Mouse (Mus musculus) midbrain, embryonic 15.5 days (tissue): ENCODE data around the gene Nes. TPM values are rescaled to one million over a fixed set of nuclear protein-coding genes. Genes with fewer than 3 reads are reported as not detected.

Experiments
- ATAC-seq: fragments of 200-750 bp; cut with Nextera tagmentation; replicated peaks from 2 replicates; pipeline ENCODE4 v1.8.0; 2017; ENCODE audit warnings: moderate TSS enrichment
- H3K27ac ChIP-seq: fragments of 300-500 bp; sonication (generic); 2 replicates; pipeline ENCODE4 v1.5.1; 2015; ENCODE audit warnings: mild to moderate bottlenecking, inconsistent platforms
- H3K27me3 ChIP-seq: fragments of 300-500 bp; sonication (generic); replicated peaks from 2 replicates; pipeline ENCODE4 v1.6.1; 2015; ENCODE audit warnings: inconsistent platforms
- H3K36me3 ChIP-seq: fragments of 300-500 bp; sonication (generic); replicated peaks from 2 replicates; pipeline ENCODE4 v1.6.1; 2015; ENCODE audit warnings: inconsistent platforms
- H3K4me1 ChIP-seq: fragments of 300-500 bp; sonication (generic); 2 replicates; pipeline ENCODE4 v1.6.1; 2015; ENCODE audit warnings: inconsistent platforms
- H3K4me2 ChIP-seq: fragments of 300-500 bp; sonication (generic); 2 replicates; pipeline ENCODE4 v1.6.1; 2015; ENCODE audit warnings: inconsistent platforms, mild to moderate bottlenecking, moderate library complexity
- H3K4me3 ChIP-seq: fragments of 300-500 bp; sonication (generic); 2 replicates; pipeline ENCODE4 v1.5.1; 2015; ENCODE audit warnings: mild to moderate bottlenecking, inconsistent platforms
- H3K9ac ChIP-seq: fragments of 300-500 bp; sonication (generic); 2 replicates; pipeline ENCODE4 v1.6.1; 2015; ENCODE audit warnings: mild to moderate bottlenecking, inconsistent platforms
- H3K9me3 ChIP-seq: fragments of 300-500 bp; sonication (generic); 2 replicates; pipeline ENCODE4 v1.6.1; 2016; ENCODE audit warnings: inconsistent platforms
- WGBS: fragments of 180-500 bp; shearing (Covaris S2); methylation state at CpG from one replicate; pipeline ENCODE4 v1.1.7; 2015; ENCODE audit warnings: mixed read lengths; 5-methylcytosine and 5-hydroxymethylcytosine counted together
- polyA plus RNA-seq: library from polyadenylated mRNA; unstranded; fragments of >200 nt; fragmentation: Nextera tagmentation; extraction: Ambion mirVana; gene quantifications from 2 replicates; pipeline ENCODE4 v1.2.1, GENCODE M21; 2015

Nes gene
- 33.0 and 40.7 TPM in 2 replicates for polyA plus RNA-seq

DNA sequence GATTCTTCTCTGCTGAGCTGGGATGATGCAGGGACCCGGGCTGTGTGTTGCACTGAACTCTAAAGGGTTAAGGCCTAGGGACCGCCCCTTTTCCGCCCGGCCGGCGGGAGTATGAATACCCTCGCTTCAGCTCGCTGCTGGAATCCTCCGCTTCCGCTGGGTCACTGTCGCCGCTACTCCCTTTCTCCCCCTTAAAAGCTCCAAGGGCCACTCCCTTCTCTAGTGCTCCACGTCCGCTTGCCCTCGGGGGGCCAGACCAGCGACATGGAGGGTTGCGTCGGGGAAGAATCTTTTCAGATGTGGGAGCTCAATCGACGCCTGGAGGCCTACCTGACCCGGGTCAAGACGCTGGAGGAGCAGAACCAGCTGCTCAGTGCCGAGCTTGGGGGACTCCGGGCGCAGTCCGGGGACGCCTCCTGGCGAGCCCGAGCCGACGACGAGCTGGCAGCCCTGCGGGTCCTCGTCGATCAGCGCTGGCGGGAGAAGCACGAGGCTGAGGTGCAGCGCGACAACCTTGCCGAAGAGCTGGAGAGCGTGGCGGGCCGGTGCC is at the start of gene Nes:
Nes (plus strand) TSS at position 140 of the 550 bp plus-strand sequence.
- Histone ChIP-seq H3K27ac (peak within 1 kb of the TSS; percentile 66), H3K9ac (peak within 1 kb of the TSS; percentile 52), H3K9me3 (no peaks in the 10 kb centered on the region), H3K4me2 (peak within 1 kb of the TSS; percentile 93), H3K27me3 (0 out of 2 replicates have a peak, but pooled peaks cover 4% of the 10 kb centered on the region), H3K4me1 (peaks cover 46% of the 10 kb centered on the region), H3K4me3 (peak within 1 kb of the TSS; percentile 51), H3K36me3 (no peaks in the 10 kb centered on the region)
- peak; percentile 75 for ATAC-seq
- under 1% methylated on average over 44 of the region's 44 CpGs for WGBS

DNA sequence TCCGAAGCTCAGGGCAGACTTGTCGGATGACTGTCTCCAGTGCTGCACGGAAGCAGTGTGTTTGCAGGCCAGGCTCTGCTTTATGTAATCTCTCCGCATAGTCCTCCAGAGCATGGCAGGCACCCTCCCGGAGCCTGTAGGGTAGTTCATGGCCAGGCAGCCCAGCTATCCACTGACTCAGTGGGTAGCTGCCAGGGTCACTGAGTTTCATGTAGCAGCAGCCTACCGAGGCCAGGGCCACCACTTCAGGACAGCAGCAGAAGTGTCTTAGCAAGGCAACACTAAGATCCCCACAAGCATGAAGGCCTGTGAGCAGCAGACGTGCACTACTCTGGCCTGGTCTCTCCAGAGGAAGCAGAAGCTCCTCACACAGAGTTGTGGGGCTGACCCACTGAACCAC is 45.9 kb upstream of the Nes start:
- Histone ChIP-seq H3K9ac (no peak overlapping the region), H3K9me3 (no peaks in the 10 kb centered on the region), H3K27me3 (no peaks in the 10 kb centered on the region), H3K4me1 (peaks cover 18% of the 10 kb centered on the region), H3K4me3 (no peak overlapping the region), H3K4me2 (no peak overlapping the region), H3K36me3 (peaks cover 37% of the 10 kb centered on the region; the same call in 1 of the 2 replicates), H3K27ac (no peak overlapping the region)
- WGBS, result 93% methylated on average over 7 of the region's 7 CpGs
- no peak for ATAC-seq

DNA sequence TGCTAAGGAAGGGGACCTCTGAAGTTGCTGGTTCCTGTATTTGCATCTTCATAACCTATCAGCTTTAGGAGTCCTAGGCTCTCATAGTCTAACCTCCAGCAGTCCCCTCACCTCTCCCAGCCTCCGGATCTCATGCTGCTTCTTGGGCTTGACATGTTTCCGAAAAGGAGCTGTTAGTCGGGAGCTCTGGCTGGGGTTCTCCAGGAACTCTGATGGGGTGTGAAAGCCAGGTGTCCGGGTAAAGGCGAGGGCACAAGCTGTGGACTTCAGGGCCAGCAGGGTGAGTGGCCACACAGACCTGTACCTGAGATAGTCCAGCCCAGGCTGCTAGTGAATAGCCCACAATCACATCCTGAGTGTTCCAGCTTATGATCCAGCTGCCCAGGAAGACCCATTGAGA is 43.4 kb upstream of the Nes start:
- H3K4me2 ChIP-seq, result no peak overlapping the region
- no peak overlapping the region for H3K27ac ChIP-seq
- ATAC-seq, result no peak
- no peaks in the 10 kb centered on the region for H3K9me3 ChIP-seq
- peaks cover 33% of the 10 kb centered on the region; the same call in 1 of the 2 replicates for H3K36me3 ChIP-seq
- WGBS, result 85% methylated on average over 5 of the region's 5 CpGs
- H3K27me3 ChIP-seq, result no peaks in the 10 kb centered on the region
- H3K4me1 ChIP-seq, result peaks cover 25% of the 10 kb centered on the region
- no peak overlapping the region for H3K9ac ChIP-seq
- H3K4me3 ChIP-seq, result no peak overlapping the region

DNA sequence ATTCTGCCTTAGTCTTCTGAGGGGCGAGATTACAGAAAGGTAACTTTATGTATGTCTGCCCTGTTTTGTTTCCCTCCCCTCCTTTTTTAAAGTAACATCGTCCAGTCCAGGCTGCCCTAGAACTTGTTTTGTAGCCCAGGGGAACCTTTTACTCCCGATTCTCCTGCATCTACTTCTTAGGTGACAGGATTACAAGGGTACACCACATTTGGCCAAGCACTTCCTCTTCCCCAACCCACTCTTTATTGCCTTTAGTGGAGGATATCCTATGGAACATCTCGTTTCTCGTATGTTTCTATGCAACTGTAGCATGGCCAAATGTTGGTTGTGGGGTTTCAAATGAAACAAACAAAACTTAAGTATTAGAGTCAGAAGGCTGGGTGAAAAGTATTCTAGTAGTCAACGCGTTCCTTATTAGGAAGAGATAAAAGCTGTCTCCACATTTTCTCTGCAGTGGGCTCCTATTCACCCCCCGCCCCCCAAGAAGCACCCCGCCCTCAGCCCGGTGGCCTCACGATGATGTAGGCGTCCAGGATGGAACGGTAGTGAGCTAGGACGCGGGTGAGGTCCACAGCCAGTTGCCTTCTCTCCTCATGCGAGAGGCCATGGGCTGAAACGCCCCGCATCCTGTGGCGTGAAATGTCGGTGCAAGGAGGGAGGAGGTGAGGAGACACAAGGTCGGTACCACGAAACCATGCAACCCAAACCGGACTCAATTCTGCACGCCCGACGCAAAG is 41.4 kb upstream of the Nes start:
- H3K4me2 ChIP-seq, result peak overlapping the region; percentile 77
- H3K9me3 ChIP-seq, result no peaks in the 10 kb centered on the region
- H3K4me1 ChIP-seq, result peaks cover 39% of the 10 kb centered on the region
- peak overlapping the region; percentile 88 for H3K4me3 ChIP-seq
- peak overlapping the region; percentile 82 for H3K9ac ChIP-seq
- H3K27me3 ChIP-seq, result no peaks in the 10 kb centered on the region
- 7% methylated on average over 26 of the region's 26 CpGs for WGBS
- peaks cover 14% of the 10 kb centered on the region; the same call in 1 of the 2 replicates for H3K36me3 ChIP-seq
- H3K27ac ChIP-seq, result peak overlapping the region; percentile 92
- peak; percentile 73 for ATAC-seq

DNA sequence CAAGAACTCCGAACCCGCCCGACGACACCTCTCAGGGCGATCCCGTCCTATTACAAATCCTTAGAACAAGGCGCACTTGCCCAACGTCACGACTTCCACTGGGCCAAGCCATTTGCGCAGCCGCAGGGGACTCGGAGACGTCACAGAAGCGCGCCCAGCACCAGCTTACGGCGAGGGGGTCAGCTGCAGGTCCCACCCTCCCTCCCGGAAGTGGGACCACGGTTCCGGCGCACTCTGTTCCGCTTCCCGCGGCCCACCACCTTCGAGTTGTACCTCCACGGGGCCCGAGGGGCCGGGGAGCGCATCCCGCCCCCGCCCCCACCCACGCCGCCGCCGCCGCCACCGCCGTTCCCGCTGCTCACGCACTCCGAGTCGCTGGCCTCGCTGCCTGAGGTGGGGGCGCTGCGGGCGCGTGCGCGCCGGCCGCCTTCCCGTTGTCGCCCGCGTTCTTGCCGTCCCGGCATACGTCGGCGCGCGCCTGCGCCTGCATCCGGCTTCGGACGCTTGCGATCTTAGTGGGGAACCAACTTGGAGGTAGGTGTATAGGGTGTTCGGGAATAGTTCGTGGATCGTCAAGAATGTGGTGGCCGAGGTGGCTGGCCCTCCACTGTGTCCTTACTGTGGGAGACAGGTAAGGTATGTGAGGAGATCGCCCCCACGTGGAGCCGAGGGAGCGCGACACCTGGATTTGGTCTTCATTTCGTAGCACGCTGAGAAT is 40.6 kb upstream of the Nes start, which contains the start of the genes Isg20l2 and Rrnad1:
Isg20l2 (plus strand) TSS at position 237 of the 718 bp plus-strand sequence.
Rrnad1 (minus strand) TSS at position 640 of the 718 bp plus-strand sequence.
- Histone ChIP-seq H3K9ac (peak within 1 kb of the TSS; percentile 82), H3K36me3 (0 out of 2 replicates have a peak, but pooled peaks cover 7% of the 10 kb centered on the region), H3K27me3 (no peaks in the 10 kb centered on the region), H3K9me3 (no peaks in the 10 kb centered on the region), H3K4me3 (peak within 1 kb of the TSS; percentile 88), H3K4me1 (peaks cover 46% of the 10 kb centered on the region), H3K27ac (peak within 1 kb of the TSS; percentile 92), H3K4me2 (peak within 1 kb of the TSS; percentile 77)
- under 1% methylated on average over 61 of the region's 78 CpGs for WGBS
- ATAC-seq, result peak; percentile 97

DNA sequence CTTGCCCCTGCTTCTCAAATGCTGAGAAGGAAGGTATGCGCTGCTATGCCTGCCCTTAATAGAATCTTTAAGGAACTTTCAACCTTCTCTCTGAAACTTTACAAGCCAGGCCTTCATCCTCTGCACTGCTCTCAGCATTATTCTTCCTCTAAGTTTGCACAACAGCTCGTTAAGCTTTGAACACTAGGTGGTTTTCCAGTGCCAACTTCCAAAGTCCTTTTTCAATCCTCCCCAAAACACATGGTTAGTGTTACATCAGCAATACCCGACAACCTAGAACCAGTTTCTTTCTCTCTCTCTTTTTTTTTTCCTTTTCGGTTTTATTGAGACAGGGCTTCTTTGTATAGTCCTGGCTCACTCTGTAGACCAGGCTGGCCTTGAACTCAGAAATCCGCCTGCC is 36.9 kb upstream of the Nes start:
- Histone ChIP-seq H3K36me3 (peaks cover 15% of the 10 kb centered on the region), H3K9me3 (no peaks in the 10 kb centered on the region), H3K4me2 (no peak overlapping the region), H3K4me3 (no peak overlapping the region), H3K27ac (no peak overlapping the region), H3K4me1 (peaks cover 51% of the 10 kb centered on the region), H3K9ac (no peak overlapping the region), H3K27me3 (no peaks in the 10 kb centered on the region)
- 86% methylated on average over 5 of the region's 5 CpGs for WGBS
- ATAC-seq, result no peak

GRCm38 (mm10) chr3:87934501-87934900 is 36.4 kb upstream of the Nes start:
- no peaks in the 10 kb centered on the region for H3K9me3 ChIP-seq
- 60% methylated on average over 4 of the region's 4 CpGs for WGBS
- H3K27me3 ChIP-seq, result no peaks in the 10 kb centered on the region
- ATAC-seq, result no peak
- H3K4me1 ChIP-seq, result peaks cover 47% of the 10 kb centered on the region
- H3K36me3 ChIP-seq, result peaks cover 19% of the 10 kb centered on the region
- H3K9ac ChIP-seq, result no peak overlapping the region
- no peak overlapping the region for H3K27ac ChIP-seq
- no peak overlapping the region for H3K4me2 ChIP-seq
- no peak overlapping the region for H3K4me3 ChIP-seq

GRCm38 (mm10) chr3:87935201-87935600 is 35.7 kb upstream of the Nes start:
- Histone ChIP-seq H3K9me3 (no peaks in the 10 kb centered on the region), H3K27me3 (no peaks in the 10 kb centered on the region), H3K36me3 (peaks cover 26% of the 10 kb centered on the region), H3K4me2 (no peak overlapping the region), H3K4me1 (peaks cover 47% of the 10 kb centered on the region), H3K27ac (no peak overlapping the region), H3K9ac (no peak overlapping the region), H3K4me3 (no peak overlapping the region)
- 83% methylated on average over 4 of the region's 4 CpGs for WGBS
- ATAC-seq, result no peak

DNA sequence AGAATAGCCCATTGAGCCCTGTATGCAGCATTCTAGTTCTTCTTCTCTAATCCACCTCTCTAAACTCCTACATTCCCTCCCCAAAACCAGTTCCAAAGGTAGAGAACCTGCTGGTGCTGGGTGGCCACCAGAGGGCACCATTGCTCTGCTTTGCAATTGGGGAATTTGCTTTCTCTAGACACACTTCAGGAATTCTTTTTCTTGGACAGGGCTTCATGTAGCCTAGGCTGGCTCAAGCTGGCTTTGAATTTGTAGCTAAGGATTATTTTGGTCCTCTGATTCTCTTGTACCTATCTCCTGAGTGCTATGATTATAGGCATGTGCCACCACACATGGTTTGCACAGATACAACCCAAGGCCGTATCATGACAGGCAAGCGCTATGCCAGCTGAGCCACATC is 35.1 kb upstream of the Nes start:
- Histone ChIP-seq H3K9me3 (no peaks in the 10 kb centered on the region), H3K4me3 (no peak overlapping the region), H3K9ac (no peak overlapping the region), H3K4me2 (no peak overlapping the region), H3K36me3 (peaks cover 29% of the 10 kb centered on the region), H3K4me1 (peaks cover 45% of the 10 kb centered on the region), H3K27ac (no peak overlapping the region), H3K27me3 (no peaks in the 10 kb centered on the region)
- peak; percentile 41; the same call in 1 of the 2 replicates for ATAC-seq
- 95% methylated on average over 2 of the region's 2 CpGs for WGBS

DNA sequence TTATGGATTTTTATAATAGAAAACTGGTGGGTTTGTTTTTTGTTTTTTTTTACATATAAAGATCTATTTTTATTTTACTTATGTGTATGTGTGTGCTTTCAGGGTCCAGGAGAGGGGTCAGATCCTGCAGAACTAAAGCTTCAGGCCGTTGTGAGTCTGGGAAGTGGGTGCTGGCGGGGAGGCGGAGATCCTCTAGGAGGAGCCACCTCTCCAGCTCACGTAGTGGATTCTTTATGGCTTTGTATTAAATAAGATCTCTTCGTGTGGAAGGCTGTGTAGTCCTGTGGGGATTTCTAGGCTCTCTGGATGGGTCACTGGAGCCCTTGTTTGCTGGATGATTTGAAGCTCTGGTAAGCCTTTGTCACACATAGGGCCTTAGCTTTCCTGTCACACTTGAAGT is 30.3 kb upstream of the Nes start:
- no peaks in the 10 kb centered on the region for H3K27me3 ChIP-seq
- H3K4me1 ChIP-seq, result peaks cover 11% of the 10 kb centered on the region
- H3K27ac ChIP-seq, result no peak overlapping the region
- no peak for ATAC-seq
- no peaks in the 10 kb centered on the region for H3K9me3 ChIP-seq
- H3K36me3 ChIP-seq, result peaks cover 30% of the 10 kb centered on the region
- H3K9ac ChIP-seq, result no peak overlapping the region
- H3K4me3 ChIP-seq, result no peak overlapping the region
- WGBS, result 55% methylated on average over 5 of the region's 5 CpGs
- no peak overlapping the region for H3K4me2 ChIP-seq

DNA sequence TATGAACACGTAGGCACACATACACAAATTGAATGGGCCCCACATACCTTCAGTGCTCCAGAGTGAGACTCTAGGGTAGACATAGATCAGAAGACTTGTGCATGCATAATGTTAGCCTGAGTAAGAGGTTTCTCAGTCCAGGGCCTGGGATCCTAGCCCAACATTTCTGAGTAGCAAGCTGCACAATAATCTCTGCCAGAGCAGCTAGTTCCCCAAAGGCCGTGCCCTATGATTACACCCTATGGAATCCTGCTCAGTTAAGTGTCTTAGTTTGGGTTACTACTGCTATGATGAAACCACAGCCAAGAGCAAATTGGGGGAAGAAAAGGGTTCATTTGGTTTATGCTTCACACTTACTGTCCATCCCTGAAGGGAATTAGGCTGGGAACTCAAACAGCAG is 28.4 kb upstream of the Nes start:
- H3K9ac ChIP-seq, result no peak overlapping the region
- no peak overlapping the region for H3K4me3 ChIP-seq
- no peak for ATAC-seq
- no peak overlapping the region for H3K27ac ChIP-seq
- H3K9me3 ChIP-seq, result no peaks in the 10 kb centered on the region
- H3K27me3 ChIP-seq, result no peaks in the 10 kb centered on the region
- no peak overlapping the region for H3K4me2 ChIP-seq
- peaks cover 11% of the 10 kb centered on the region for H3K4me1 ChIP-seq
- peaks cover 30% of the 10 kb centered on the region for H3K36me3 ChIP-seq
- 96% methylated on average over 2 of the region's 2 CpGs for WGBS

DNA sequence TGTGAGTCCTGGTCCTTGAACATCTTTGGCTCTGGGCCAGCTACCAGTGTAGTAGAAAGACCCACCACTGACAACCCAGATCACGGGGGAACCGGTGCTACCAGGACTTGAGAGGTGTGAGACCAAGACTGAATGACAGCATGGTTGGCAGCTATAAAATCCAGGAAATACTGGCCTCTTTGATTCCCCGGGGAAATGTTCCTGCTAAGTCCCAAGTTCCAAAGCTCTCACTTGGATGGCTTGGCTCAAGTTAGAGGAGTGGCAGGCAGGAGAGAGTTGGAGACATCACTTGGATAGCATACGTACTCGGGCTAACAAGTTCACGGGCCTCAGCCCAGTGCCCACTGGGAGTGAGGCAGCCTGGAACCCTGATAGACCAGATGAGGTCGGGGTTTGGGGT is 27.3 kb upstream of the Nes start:
- 81% methylated on average over 7 of the region's 7 CpGs for WGBS
- no peak overlapping the region for H3K9ac ChIP-seq
- H3K27ac ChIP-seq, result no peak overlapping the region
- H3K27me3 ChIP-seq, result no peaks in the 10 kb centered on the region
- peaks cover 22% of the 10 kb centered on the region for H3K4me1 ChIP-seq
- no peak for ATAC-seq
- H3K36me3 ChIP-seq, result peaks cover 24% of the 10 kb centered on the region
- H3K4me3 ChIP-seq, result no peak overlapping the region
- no peak overlapping the region for H3K4me2 ChIP-seq
- H3K9me3 ChIP-seq, result no peaks in the 10 kb centered on the region
